Mouse (Mus musculus) spleen, embryonic (tissue): ENCODE measurements around the gene Agfg2.

Source experiments
- CTCF ChIA-PET: fragments of 350-600 bp; sonication (Branson Sonifier 250); formaldehyde crosslinking; loops from one replicate; lab custom pipeline; 2022; lab: Charles Lee

Gene Agfg2

DNA sequence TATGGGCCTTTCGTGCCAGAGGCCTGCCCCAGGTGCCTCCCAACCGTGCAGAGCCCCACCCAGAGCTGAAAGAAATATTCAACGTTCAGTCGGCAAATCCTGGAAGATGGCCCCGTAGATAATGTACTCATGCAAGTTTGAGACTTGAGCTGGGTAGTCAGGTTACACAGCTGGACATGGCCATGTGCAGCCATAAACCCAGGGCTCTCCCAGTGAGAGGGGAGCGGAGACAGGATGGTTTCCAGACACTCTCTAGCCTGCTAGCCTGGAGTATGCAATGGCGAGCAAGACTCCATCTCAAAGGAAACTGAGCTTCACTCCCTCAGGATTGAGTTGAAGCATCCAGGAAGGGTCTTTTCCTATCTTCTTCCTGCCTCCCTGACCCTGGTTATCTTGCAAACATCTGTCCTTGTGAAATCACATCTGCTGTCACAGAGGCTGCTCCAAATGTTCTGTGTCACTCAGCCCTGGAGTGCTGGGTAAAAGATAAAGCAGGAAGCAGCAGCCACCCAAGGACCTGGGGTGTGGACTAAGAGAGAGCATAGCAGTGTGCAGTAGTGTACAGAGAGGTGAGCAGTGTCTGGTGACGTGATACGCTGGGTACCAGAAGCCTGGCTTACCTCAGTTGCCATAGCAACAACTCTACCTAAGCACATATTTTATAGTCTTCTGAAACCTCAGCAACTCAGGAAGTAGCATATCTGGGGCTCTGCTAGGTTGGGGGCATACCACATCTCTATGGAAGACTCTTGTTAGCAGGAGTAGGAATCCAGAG, 36.5 kb downstream of the Agfg2 start:
- CTCF ChIA-PET, result interaction anchor here (0.7 kb wide), 1 partner anchor 119 kb away, joined by 14 read pairs; no protein-coding TSS in a partner anchor

DNA sequence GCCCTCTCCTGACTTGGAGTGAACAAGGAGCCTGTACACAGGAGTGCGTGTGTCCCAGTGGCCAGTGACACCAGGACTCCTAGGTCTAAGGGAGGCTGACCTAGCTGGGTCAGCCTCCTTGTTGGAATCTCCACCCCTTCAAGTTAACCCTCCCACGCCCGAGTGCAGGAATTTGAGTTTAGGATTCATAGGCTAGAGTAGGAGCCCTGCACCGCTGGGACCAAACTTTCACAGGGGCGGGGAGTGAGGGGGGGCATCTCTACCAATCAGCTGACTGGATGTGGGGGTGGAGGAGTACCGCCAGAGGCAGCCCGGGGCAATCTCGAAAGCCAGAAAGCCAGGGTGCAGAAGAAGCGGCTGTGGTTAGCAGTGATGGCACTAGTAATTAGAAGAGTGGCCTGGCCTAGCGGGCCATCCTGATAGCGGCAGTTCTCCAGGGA, 38.9 kb downstream of the Agfg2 start, which contains the start of gene Irs3:
Irs3 (minus strand) TSS at position 63 of the 440 bp plus-strand sequence.
- CTCF ChIA-PET, result no interaction called here

DNA sequence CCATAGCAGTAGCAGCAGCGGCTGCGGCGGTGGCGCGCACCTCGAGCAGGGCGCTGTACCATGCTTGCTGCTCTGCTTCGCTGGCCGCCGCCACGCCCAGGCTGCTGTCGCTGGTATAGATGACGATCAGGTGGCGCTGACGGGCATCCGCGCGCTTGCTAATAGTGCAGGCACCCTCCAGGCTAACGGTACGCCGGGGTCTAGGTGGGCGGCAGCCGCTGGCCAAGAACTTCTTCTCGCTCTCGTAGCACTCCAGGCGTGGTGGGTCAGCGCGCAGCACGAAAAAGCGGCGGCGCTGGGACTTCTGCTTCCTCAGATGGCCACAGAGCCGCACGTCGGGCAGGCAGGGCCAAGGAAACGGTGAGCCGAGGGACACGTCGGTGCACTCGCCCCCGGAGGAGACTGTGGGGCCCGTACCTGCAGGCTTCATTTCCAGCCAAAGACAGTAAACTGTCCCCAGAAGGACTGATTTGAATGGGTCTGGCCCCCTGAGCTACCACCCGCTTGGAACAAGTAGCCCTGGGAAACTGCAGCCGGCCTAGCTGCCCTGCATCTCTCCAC, 39.4 kb downstream of the Agfg2 start:
- CTCF ChIA-PET, result interaction anchor here (0.5 to 0.6 kb wide), 2 partner anchors 104 to 142 kb away, joined by 3 read pairs; partner anchors contain the start of gene Mepce

DNA sequence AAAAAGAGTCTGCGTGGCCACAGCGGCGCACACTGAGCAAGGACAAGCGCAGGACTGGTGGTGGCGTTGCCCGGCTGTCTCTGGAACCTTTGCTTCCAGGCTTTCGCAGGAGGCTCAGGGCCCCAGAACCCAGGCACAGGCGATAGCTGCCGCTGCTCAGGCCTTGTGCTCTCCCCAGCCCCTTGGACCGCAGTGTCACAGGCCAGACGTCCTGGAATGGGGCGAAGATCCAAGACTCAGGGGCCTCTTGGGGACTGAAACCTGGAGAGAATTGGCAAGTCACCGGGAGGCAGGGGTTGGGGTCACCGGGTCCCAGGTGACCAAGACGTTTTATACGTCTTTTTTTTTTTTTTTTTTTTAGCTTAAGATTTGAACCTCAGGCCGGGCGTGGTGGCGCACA, 40.0 kb downstream of the Agfg2 start:
- CTCF ChIA-PET, result interaction anchor here (0.5 to 0.6 kb wide), 2 partner anchors 104 to 143 kb away, joined by 3 read pairs; partner anchors contain the start of gene Mepce

DNA sequence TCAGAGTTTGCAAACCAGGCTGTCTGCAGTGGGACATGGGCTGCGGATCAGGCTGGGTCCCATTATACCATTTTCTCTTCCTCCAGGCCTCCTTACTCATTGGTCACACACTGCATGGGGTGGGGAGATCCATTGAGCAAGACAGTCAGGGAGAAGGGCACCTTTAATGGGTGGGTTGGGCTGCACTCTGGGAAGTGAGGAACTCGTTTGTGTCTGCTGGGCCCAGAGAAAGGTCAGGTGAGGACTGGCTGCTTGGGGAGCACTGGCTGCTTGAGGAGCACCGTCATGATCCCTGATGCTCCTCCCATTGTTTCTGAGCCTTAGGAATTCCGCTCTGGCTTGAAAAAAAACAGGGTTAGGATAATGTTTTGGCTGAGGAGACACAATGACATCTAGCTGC, 41.6 kb downstream of the Agfg2 start:
- CTCF ChIA-PET, result interaction anchor here (1.1 kb wide), 1 partner anchor 9 kb away, joined by 5 read pairs; no protein-coding TSS in a partner anchor

DNA sequence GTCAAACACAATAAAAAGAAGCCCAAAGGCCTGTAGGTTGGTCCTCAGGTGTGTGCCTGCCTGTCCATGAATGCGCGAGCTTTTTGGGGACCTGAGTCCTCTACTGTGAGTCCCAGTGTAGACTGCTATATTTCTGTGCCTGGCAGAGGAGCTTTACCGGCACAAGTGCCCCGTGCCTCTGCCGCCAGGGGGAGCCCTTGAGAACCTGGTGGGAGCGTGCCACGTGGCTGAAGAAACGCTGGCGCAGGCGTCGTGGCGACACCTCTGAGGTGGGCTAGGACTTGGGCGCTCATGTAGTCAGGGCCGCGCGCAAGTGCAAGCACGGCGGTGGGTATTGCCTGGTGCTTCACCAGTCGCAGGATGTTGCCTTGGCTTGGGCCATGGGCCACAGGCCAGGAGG, 43.5 kb downstream of the Agfg2 start, which contains the start of gene Sap25:
Sap25 (plus strand) TSS at position 281 of the 400 bp plus-strand sequence.
- CTCF ChIA-PET, result no interaction called here

DNA sequence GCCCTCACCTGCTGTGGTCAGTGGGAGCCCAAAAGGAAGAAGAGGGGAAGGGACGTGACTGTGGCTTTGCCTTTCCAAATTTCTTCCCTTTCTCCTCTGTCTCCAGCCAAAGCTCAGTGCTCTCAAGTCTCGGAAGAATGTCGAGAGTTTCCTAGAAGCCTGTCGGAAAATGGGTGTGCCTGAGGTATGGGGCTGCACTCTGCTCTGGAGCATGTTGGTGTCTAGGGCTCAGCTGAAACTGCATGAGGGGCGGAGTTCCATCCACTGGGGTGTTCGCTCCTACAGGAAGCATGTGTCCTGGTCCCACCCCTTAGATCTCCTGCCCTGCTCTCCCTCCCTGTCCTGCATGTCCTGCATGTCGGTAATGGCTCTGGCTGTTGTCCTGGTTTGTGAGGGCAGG, 45.1 kb downstream of the Agfg2 start:
- CTCF ChIA-PET, result no interaction called here

DNA sequence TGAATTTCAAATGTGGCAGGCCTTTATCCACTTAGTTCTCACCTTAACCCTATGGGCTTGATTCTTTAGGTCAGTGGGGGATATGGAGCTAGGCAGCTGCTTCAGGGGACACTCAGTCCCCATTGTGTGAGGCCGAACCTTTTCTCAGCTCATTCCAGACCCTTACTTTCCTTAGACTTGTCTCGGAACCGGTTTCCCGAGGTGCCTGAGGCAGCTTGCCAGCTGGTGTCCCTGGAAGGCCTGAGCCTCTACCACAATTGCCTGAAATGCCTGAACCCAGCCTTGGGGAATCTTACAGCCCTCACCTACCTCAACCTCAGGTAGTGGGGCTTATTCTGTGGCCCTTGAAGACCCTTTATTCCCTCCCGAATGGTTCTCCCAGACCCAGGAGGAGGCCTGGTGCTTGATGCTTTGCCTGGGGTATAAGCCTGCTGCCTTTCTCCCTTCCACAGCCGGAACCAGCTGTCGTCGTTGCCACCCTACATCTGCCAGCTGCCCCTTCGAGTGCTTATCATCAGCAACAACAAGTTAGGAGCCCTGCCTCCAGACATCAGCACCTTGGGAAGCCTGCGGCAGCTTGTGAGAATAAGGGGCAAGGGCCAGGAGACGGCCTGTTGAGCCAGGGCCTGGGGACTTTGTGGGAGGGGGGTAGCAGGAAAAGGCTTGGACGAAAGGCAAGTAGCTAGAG, 51.0 kb downstream of the Agfg2 start:
- CTCF ChIA-PET, result no interaction called here

DNA sequence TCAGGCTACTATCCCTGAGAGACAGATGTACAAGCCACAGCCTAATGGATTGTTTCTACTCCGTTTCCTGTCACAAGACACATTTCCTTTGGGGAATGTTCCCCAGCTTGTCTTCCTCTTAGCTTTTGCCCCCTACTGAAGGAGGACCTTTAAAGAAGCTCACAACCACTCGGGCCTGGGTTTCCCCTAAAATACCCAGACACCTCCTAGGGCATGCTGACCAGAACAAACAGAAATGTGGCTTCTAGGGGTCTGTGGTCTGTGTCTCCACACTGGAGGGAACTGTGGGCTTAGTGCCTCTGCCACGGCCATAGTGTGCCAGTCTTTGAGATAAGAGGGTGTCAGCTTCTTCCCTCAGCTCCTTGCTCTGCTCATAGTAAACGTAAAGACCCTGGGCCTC, 52.9 kb downstream of the Agfg2 start:
- CTCF ChIA-PET, result interaction anchor here (0.8 kb wide), 1 partner anchor 20 kb away, joined by 4 read pairs; no protein-coding TSS in a partner anchor

DNA sequence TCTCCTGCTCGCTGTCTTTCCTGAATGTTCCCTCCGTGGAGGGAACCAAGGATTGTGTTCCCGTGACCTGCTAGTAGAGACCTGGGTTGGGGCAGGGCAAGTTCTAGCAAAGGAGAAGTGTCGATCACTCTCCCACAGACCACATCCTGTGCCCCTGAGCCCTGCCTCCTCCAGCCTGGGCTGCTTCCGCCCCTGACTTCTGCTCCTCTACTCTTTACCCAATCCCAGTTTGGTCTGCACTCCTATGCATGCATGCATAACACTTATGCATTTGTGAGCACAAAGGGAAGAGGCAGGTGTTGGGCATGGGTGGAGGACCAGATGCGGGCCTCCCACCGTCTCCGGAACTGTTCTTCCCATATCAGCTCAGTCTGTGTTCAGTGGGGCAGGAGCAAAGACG, 53.4 kb downstream of the Agfg2 start:
- CTCF ChIA-PET, result interaction anchor here (0.6 to 0.8 kb wide), 2 partner anchors 21 to 1760 kb away, joined by 4 to 12 read pairs; no protein-coding TSS in a partner anchor

DNA sequence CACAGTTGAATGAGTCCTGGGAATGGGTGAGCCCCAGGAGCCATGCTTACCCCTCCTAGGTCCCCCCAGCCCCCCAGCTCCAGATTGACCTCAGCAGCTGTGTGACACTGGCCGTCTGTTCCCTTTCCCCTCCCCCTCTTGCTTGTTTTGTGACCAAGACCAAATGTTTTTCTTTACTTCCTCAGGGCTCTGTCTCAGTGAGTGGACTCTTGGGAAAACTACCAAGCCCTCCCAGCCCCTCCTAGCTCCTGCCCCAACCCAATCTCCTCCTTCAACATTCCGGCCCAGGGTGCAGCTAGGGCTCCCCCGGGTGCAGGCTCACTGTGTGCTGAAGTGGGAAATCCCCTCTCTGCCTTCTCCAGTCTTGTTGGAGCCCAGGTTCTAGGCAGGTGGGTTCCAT, 53.9 kb downstream of the Agfg2 start:
- CTCF ChIA-PET, result interaction anchor here (0.6 kb wide), 1 partner anchor 1759 kb away, joined by 12 read pairs; no protein-coding TSS in a partner anchor

DNA sequence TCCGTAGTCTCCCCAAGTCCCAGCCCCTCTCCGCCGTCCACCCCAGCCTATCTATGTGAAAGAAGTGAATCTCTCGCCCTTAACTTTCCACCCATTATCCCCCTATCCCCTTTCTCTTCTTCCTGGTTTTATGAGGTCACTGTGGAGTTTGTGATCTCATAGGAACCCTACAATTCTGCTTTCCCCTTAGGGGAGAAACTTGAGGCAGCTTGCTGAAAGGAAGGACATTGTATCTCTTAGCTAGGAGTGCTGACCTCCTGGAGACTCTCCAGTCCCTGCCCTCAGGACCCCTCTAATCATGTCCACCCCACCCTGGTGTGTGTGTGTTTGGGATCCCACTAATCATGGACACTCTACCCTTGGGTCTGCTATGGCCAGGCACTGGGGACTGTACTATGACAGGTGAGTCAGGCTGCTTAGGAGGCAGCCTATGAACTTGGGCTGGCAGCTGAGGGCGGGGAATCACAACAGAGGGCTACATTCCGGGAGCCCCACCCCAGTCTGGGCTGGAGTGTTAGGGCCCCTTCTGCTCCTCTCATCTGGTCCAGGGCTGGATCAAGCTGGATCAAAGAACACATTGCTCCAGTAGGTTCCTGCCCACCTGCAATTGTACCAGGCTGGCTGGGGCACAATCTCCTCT, 54.5 kb downstream of the Agfg2 start:
- CTCF ChIA-PET, result no interaction called here

DNA sequence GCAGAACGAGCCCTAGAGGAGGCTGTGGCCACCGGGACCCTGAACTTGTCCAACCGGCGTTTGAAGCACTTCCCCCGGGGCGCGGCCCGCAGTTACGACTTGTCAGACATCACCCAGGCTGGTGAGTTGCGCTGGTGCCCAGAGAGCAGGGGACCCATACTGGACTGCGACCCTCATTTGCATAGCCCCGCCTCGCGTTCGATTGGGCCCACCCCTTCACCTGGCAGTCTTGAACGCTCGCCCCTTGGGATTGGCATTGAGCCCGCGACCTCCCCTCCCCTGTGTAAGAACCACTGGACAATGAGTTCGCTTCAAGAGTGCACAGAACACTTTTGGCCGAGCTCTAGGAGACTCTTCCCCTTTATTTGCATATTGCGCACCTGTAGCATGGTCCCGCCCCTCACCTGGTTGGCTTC, 55.2 kb downstream of the Agfg2 start:
- CTCF ChIA-PET, result no interaction called here

DNA sequence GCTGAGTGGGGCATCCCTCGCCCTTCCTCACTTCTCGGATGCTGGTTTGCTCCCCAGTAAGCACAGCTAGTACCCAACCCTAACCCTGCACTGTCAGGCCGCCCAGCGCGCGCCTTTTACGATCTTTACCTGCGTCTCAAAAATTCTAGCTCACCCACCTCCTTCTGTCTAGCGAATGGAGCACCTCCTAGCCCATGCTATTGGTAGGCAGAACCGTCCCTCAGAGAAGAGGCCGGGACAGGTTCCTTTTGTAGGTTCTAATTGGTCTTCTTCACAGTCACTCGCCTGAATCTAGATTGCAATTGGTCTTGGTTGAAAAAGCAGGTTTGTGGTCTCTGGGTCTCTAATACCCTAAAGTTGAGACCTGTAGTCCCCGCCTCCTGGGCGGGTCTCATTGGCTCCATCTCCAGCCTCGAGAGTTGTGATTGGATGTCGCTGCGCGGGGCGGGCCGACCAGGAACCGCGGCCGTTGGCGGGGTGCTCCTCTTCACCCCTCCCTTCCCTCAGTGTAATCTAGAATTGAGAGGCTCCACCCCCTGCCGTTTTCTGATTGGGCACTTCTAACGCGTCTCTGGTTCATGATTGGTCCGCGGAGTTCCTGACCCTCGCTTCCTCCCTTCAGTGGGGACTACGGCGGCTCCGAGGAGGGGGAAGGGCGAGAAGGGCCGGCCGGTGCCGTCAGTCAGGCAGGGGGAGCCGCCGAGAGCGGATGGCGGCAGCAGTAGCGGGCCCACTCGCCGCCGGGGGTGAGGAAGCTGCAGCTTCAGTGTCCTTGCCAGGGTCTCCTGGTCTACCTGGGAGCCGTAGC, 55.8 kb downstream of the Agfg2 start, which contains the start of the genes Fbxo24, Lrch4 and Gm20605:
Fbxo24 (minus strand) TSS at position 505 of the 808 bp plus-strand sequence.
Lrch4 (plus strand) TSS at position 624 of the 808 bp plus-strand sequence.
Gm20605 (plus strand) TSS at position 678 of the 808 bp plus-strand sequence.
- CTCF ChIA-PET, result interaction anchor here (0.5 to 0.6 kb wide), 2 partner anchors 111 to 1665 kb away, joined by 3 to 5 read pairs; no protein-coding TSS in a partner anchor

DNA sequence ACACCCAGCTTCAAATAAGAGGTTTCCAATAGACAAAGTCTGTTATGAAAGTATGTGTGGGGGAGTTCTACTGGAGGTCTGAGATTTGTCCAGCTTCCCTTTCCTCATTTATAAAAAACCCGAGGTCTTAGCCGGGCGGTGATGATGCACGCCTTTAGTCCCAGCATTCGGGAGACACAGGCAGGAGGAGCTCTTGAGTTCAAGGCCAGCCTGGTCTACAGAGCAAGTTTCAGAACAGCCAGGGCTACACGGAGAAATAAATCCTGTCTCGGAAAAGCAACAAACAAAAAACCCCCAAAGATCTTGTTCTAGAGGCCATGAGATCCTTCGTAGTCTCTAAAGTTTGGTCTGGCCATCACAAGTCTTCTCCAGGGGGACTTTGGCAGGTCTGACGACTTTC, 56.5 kb downstream of the Agfg2 start:
- CTCF ChIA-PET, result interaction anchor here (0.5 to 1.2 kb wide), 3 partner anchors 26 to 1665 kb away, joined by 3 to 5 read pairs (median 3); no protein-coding TSS in a partner anchor

DNA sequence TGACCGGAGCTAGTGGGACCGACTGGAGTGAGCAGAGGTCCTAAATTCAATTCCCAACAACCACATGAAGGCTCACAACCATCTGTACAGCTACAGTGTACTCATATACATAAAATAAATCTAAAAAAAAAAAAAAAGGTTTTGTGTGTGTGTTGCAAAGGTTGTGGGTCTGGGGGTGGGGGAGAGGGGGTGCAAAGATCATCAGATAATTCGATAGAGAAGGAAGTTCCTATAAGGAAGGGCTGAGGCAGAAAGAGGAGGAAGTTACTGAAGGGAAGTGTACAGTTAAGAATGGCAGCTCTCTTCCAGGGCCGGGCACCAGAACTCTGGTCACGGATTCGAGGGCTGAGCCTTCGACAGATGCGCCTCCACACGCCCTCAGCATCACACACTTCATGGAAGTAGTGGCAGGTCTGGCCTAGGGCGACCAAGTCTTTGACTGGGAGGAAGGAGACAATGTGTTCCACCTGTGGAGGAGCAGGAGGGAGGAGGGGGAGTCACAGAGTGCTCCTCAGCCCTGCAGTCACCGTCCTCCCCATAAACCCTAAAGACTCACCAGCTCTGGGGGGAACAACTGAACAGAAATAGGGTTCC, 60.5 kb downstream of the Agfg2 start:
- CTCF ChIA-PET, result no interaction called here

DNA sequence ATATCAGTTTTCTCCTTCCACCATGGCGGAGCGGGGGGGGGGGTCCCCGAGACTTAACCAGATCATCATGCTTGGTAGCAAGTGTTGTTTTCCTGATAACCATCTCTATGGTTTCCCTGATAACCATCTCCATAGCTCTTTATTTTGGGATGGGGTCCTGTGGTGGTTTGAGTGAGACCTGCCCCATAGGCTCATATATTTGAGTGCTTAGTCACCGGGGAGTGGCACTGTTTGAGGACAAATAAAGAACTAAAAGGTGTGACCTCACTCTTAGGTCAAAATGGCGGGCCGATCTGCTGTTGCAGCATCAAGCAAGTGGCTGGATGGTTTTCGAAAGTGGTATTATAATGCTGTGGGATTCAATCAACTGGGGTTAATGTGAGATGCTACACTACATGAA, 69.2 kb downstream of the Agfg2 start:
- CTCF ChIA-PET, result interaction anchor here (0.7 kb wide), 1 partner anchor 1751 kb away, joined by 4 read pairs; no protein-coding TSS in a partner anchor

DNA sequence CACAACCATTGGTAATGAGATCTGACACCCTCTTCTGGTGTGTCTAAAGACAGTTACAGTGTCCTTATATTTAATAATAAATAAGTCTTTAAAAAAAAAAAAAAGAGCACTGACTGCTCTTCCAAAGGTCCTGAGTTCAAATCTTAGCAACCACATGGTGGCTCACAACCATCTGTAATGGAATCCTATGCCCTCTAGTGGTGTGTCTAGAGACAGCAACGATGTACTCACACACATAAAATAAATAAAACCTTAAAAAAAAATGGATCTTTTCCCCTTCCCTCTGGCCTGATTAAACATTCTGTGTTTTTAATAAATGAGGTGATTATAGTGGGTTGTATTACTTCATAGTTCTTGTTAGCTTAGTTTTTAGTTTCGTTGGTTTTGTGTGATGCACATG, 69.6 kb downstream of the Agfg2 start:
- CTCF ChIA-PET, result interaction anchor here (0.7 kb wide), 1 partner anchor 1750 kb away, joined by 4 read pairs; no protein-coding TSS in a partner anchor

DNA sequence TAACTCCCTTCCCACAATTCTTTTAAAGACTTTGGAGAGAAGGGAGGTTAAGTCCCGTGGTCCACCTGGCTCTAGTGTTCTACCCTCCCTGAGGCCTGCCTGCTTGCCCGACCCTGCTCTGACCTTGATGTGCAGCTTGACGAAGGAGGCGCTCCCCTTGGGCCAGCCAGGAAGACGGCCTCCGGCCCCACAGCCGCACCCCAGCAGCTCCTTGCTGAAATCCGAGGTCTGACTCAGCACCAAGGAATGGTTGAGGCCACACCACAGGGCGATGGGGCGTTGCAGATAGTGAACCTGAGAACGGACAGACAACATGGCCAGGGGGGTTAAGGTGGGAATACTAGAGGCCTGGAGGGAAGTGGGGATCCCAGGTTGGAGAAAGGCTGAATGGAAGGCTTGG, 71.0 kb downstream of the Agfg2 start, which contains the start of gene Pcolce:
Pcolce (minus strand) TSS at position 235 of the 400 bp plus-strand sequence.
- CTCF ChIA-PET, result interaction anchor here (0.7 kb wide), 1 partner anchor 509 kb away, joined by 3 read pairs; no protein-coding TSS in a partner anchor
